ENCODE assay signal across 8 mouse cellular contexts in genomic region chr16:17488478-17489468, GRCm38 (mm10). TPM values are rescaled to one million over a fixed set of nuclear protein-coding genes. Genes with fewer than 3 reads are reported as not detected.
DNase-seq lines count a peak whose midpoint lies in the region; ATAC-seq and TF ChIP-seq lines count a peak whose summit lies in the region.

No protein-coding gene starts in this region.

- peak; percentile 28 for DNase-seq in kidney, adult 2 months
- no peak for DNase-seq in kidney, adult 11 months
- peak; percentile 53 for DNase-seq in adrenal gland, adult 8-10 months
- peak; percentile 20 for DNase-seq in forebrain, embryonic 14.5 days (ENCODE audit: low spot score)
- no peak for DNase-seq in limb, embryonic 14.5 days (ENCODE audit: low spot score)
- DNase-seq in right cerebral cortex, postnatal 10 days (ENCODE audit: low spot score in 2 of 2): no peak
- DNase-seq in gastrocnemius, postnatal 25 days: no peak

- peak; percentile 24 for ATAC-seq in forebrain, embryonic 14.5 days
- 0 out of 2 replicates have a peak, but pooled peaks have one; percentile 13 for ATAC-seq in limb, embryonic 14.5 days (ENCODE audit: low FRiP score, low read depth)
- ATAC-seq in neural tube, embryonic 15.5 days (ENCODE audit: low FRiP score): peak; percentile 6; the same call in 1 of the 2 replicates

- peaks cover 2% of the 10 kb centered on the region; the same call in 1 of the 2 replicates for H3K36me3 ChIP-seq in kidney, adult 2 months (ENCODE audit: control insufficient read depth, insufficient read depth, low read length)
- peaks cover 40% of the 10 kb centered on the region for H3K36me3 ChIP-seq in forebrain, embryonic 14.5 days (ENCODE audit: control insufficient read depth, insufficient read depth, low read length)
- peaks cover 38% of the 10 kb centered on the region for H3K36me3 ChIP-seq in limb, embryonic 14.5 days (ENCODE audit: control insufficient read depth, insufficient read depth, low read length)
- peaks cover 35% of the 10 kb centered on the region for H3K36me3 ChIP-seq in neural tube, embryonic 15.5 days

- TF ChIP-seq POLR2A in kidney, adult 2 months (IDR thresholded peaks at IDR 0.05; ENCODE audit: low read depth, low read length): no peak
- TF ChIP-seq POLR2A in limb, embryonic 14.5 days (IDR thresholded peaks at IDR 0.05; ENCODE audit: borderline replicate concordance, extremely low read depth, insufficient read depth, insufficient read length): no peak

- no peak overlapping the region for H3K27ac ChIP-seq in kidney, adult 2 months (ENCODE audit: insufficient read depth, low read depth, low read length)
- H3K27ac ChIP-seq in forebrain, embryonic 14.5 days (ENCODE audit: low read depth, low read length): no peak overlapping the region
- H3K27ac ChIP-seq in limb, embryonic 14.5 days (replicated peaks; ENCODE audit: low read depth, low read length): no peak overlapping the region
- no peak overlapping the region for H3K27ac ChIP-seq in neural tube, embryonic 15.5 days (replicated peaks)

- H3K4me2 ChIP-seq in forebrain, embryonic 14.5 days (ENCODE audit: low read length): peak overlapping the region; percentile 85
- peak overlapping the region; percentile 86 for H3K4me2 ChIP-seq in limb, embryonic 14.5 days (replicated peaks; ENCODE audit: low read depth, low read length, severe bottlenecking)
- H3K4me2 ChIP-seq in neural tube, embryonic 15.5 days: peak overlapping the region; percentile 71

- no peaks in the 10 kb centered on the region for H3K27me3 ChIP-seq in kidney, adult 2 months (replicated peaks; ENCODE audit: control insufficient read depth, insufficient read depth, low read length)
- H3K27me3 ChIP-seq in forebrain, embryonic 14.5 days (replicated peaks; ENCODE audit: control insufficient read depth, insufficient read depth, low read length): peaks cover 10% of the 10 kb centered on the region; the same call in 1 of the 2 replicates
- H3K27me3 ChIP-seq in limb, embryonic 14.5 days (ENCODE audit: control insufficient read depth, insufficient read depth, low read length): no peaks in the 10 kb centered on the region
- peaks cover 16% of the 10 kb centered on the region; the same call in 1 of the 2 replicates for H3K27me3 ChIP-seq in neural tube, embryonic 15.5 days (replicated peaks)

- H3K9me3 ChIP-seq in forebrain, embryonic 14.5 days (replicated peaks; ENCODE audit: control insufficient read depth, low read length): no peaks in the 10 kb centered on the region
- H3K9me3 ChIP-seq in limb, embryonic 14.5 days (ENCODE audit: control insufficient read depth, low read length): no peaks in the 10 kb centered on the region
- H3K9me3 ChIP-seq in neural tube, embryonic 15.5 days (replicated peaks): no peaks in the 10 kb centered on the region

- no peak overlapping the region for H3K4me3 ChIP-seq in kidney, adult 2 months (ENCODE audit: insufficient read depth, low read depth, low read length)
- peak overlapping the region; percentile 39 for H3K4me3 ChIP-seq in forebrain, embryonic 14.5 days (ENCODE audit: low read depth, low read length)
- peak overlapping the region; percentile 38 for H3K4me3 ChIP-seq in limb, embryonic 14.5 days (replicated peaks; ENCODE audit: low read length)
- peak overlapping the region; percentile 38 for H3K4me3 ChIP-seq in neural tube, embryonic 15.5 days (replicated peaks)

- 0 out of 2 replicates have a peak, but pooled peaks cover 3% of the 10 kb centered on the region for H3K4me1 ChIP-seq in kidney, adult 2 months (ENCODE audit: control insufficient read depth, insufficient read depth, low read length)
- peaks cover 9% of the 10 kb centered on the region; the same call in 1 of the 2 replicates for H3K4me1 ChIP-seq in forebrain, embryonic 14.5 days (ENCODE audit: control insufficient read depth, insufficient read depth, low read length)
- H3K4me1 ChIP-seq in limb, embryonic 14.5 days (ENCODE audit: control insufficient read depth, insufficient read depth, low read length): no peaks in the 10 kb centered on the region
- peaks cover 12% of the 10 kb centered on the region for H3K4me1 ChIP-seq in neural tube, embryonic 15.5 days

- 55% methylated on average over 14 of the region's 14 CpGs for WGBS in kidney, adult 2 months
- WGBS in forebrain, embryonic 14.5 days: 46% methylated on average over 14 of the region's 14 CpGs
- 44% methylated on average over 14 of the region's 14 CpGs for WGBS in limb, embryonic 14.5 days
- WGBS in neural tube, embryonic 15.5 days: 47% methylated on average over 14 of the region's 14 CpGs

- peak overlapping the region; percentile 70 for H3K9ac ChIP-seq in forebrain, embryonic 14.5 days (ENCODE audit: low read length)
- H3K9ac ChIP-seq in limb, embryonic 14.5 days (ENCODE audit: low read depth, low read length, severe bottlenecking): peak overlapping the region; percentile 55
- peak overlapping the region; percentile 31; the same call in 1 of the 2 replicates for H3K9ac ChIP-seq in neural tube, embryonic 15.5 days (replicated peaks)

- peak; percentile 44 for TF ChIP-seq CTCF in kidney, adult 2 months (conservative IDR thresholded peaks at IDR 0.05; ENCODE audit: insufficient read depth, insufficient read length, low read depth, low read length)

RNA-seq across cellular contexts. Expression of gene Aifm3, which starts 0.6 kb away (rescaled TPM):
- 11.7 and 14.8 TPM in 2 replicates for polyA plus RNA-seq in kidney, adult 2 months (2012; rRNA removed)
- 10 to 100 TPM in 3 of 4 experiments, 1 to 10 TPM in 1; 7.9 to 47.0 (median 29.0) TPM for total RNA-seq in adrenal gland, adult 8-10 months (2022)
- polyA plus RNA-seq in forebrain, embryonic 14.5 days (2014; fragmentation: Nextera tagmentation; extraction: Ambion mirVana): 7.0 and 8.5 TPM in 2 replicates
- polyA plus RNA-seq in limb, embryonic 14.5 days (2012; rRNA removed): 0.85 and 1.3 TPM in 2 replicates
- polyA plus RNA-seq in limb, embryonic 14.5 days (2014; fragmentation: Nextera tagmentation; extraction: Ambion mirVana): 0.48 and 0.55 TPM in 2 replicates
- polyA plus RNA-seq in neural tube, embryonic 15.5 days (2015; fragmentation: Nextera tagmentation; extraction: Ambion mirVana): 3.4 and 4.8 TPM in 2 replicates
- under 1 TPM; 0.18 to 0.35 TPM for total RNA-seq in gastrocnemius, postnatal 25 days (2021)

RNA-seq across cellular contexts. Expression of gene Lztr1, which starts 19.7 kb away (rescaled TPM):
- 295 and 386 TPM in 2 replicates for polyA plus RNA-seq in kidney, adult 2 months (2012; rRNA removed)
- 100 to 1,000 TPM in 2 of 4 experiments, 10 to 100 TPM in 2; 64.4 to 118 (median 88.8) TPM for total RNA-seq in adrenal gland, adult 8-10 months (2022)
- polyA plus RNA-seq in forebrain, embryonic 14.5 days (2014; fragmentation: Nextera tagmentation; extraction: Ambion mirVana): 87.6 and 91.9 TPM in 2 replicates
- 246 and 336 TPM in 2 replicates for polyA plus RNA-seq in limb, embryonic 14.5 days (2012; rRNA removed)
- polyA plus RNA-seq in limb, embryonic 14.5 days (2014; fragmentation: Nextera tagmentation; extraction: Ambion mirVana): 82.6 and 87.6 TPM in 2 replicates
- polyA plus RNA-seq in neural tube, embryonic 15.5 days (2015; fragmentation: Nextera tagmentation; extraction: Ambion mirVana): 118 and 129 TPM in 2 replicates
- total RNA-seq in gastrocnemius, postnatal 25 days (2021): 10 to 100 TPM; 19.2 to 23.6 TPM

RNA-seq across cellular contexts. Expression of gene Crkl, which starts 37.0 kb away (rescaled TPM):
- 34.4 and 43.3 TPM in 2 replicates for polyA plus RNA-seq in kidney, adult 2 months (2012; rRNA removed)
- total RNA-seq in adrenal gland, adult 8-10 months (2022): 10 to 100 TPM; 27.7 to 38.9 (median 36.1) TPM
- polyA plus RNA-seq in forebrain, embryonic 14.5 days (2014; fragmentation: Nextera tagmentation; extraction: Ambion mirVana): 79.4 and 107 TPM in 2 replicates
- 36.6 and 65.3 TPM in 2 replicates for polyA plus RNA-seq in limb, embryonic 14.5 days (2012; rRNA removed)
- polyA plus RNA-seq in limb, embryonic 14.5 days (2014; fragmentation: Nextera tagmentation; extraction: Ambion mirVana): 62.9 and 70.7 TPM in 2 replicates
- 76.3 and 77.4 TPM in 2 replicates for polyA plus RNA-seq in neural tube, embryonic 15.5 days (2015; fragmentation: Nextera tagmentation; extraction: Ambion mirVana)
- 10 to 100 TPM; 19.2 to 21.6 TPM for total RNA-seq in gastrocnemius, postnatal 25 days (2021)

RNA-seq across cellular contexts. Expression of gene Thap7, which starts 42.2 kb away (rescaled TPM):
- polyA plus RNA-seq in kidney, adult 2 months (2012; rRNA removed): 103 and 115 TPM in 2 replicates
- 10 to 100 TPM; 40.6 to 51.2 (median 45.5) TPM for total RNA-seq in adrenal gland, adult 8-10 months (2022)
- 60.9 and 61.6 TPM in 2 replicates for polyA plus RNA-seq in forebrain, embryonic 14.5 days (2014; fragmentation: Nextera tagmentation; extraction: Ambion mirVana)
- polyA plus RNA-seq in limb, embryonic 14.5 days (2012; rRNA removed): 91.9 and 104 TPM in 2 replicates
- polyA plus RNA-seq in limb, embryonic 14.5 days (2014; fragmentation: Nextera tagmentation; extraction: Ambion mirVana): 60.0 and 63.2 TPM in 2 replicates
- 58.1 and 60.8 TPM in 2 replicates for polyA plus RNA-seq in neural tube, embryonic 15.5 days (2015; fragmentation: Nextera tagmentation; extraction: Ambion mirVana)
- 10 to 100 TPM; 12.8 to 14.5 TPM for total RNA-seq in gastrocnemius, postnatal 25 days (2021)

Comparison
In these comparisons a context has a peak if more than half of its experiments do, and no peak if none do; other contexts are left out.
1. DNase-seq: peak in kidney, adult 2 months (single experiment), adrenal gland, adult 8-10 months (single experiment) and forebrain, embryonic 14.5 days (single experiment); none in kidney, adult 11 months (single experiment), limb, embryonic 14.5 days (single experiment), right cerebral cortex, postnatal 10 days (0 of 2) and gastrocnemius, postnatal 25 days (single experiment).
2. Peak in every context shown above with its lines, with median percentiles within 50 percentile points of each other: ATAC-seq, H3K4me2 ChIP-seq and H3K9ac ChIP-seq.